26 mouse cellular contexts compared by ENCODE assay signal in genomic region chr6:90557077-90557476, GRCm38 (mm10).
"Had no signal": no experiment of that assay in that cellular context is flagged by ENCODE, and none has a peak within 500 bp of the region (broad histone marks: within the 10 kb centered on the region; RNA-seq: fewer than 3 reads in every experiment).

No protein-coding gene starts in this region.

- H3K9me3 ChIP-seq: heart, embryonic 13.5 days; heart, embryonic 15.5 days; hindbrain, embryonic 10.5 days; hindbrain, embryonic 12.5 days; intestine, embryonic 15.5 days; kidney, embryonic 15.5 days; limb, embryonic 10.5 days; limb, embryonic 12.5 days had no signal

- ATAC-seq: forebrain, embryonic 16.5 days; hindbrain, embryonic 16.5 days; inflammation-experienced regulatory T-cells, adult 6 months; intestine, embryonic 15.5 days; intestine, postnatal 0 days had no signal

- H3K4me3 ChIP-seq: heart, embryonic 13.5 days; heart, embryonic 15.5 days; hindbrain, embryonic 10.5 days; hindbrain, embryonic 12.5 days; intestine, embryonic 15.5 days; kidney, embryonic 15.5 days; layer of hippocampus, adult 2 months; left cerebral cortex, adult 2 months; limb, embryonic 10.5 days; limb, embryonic 12.5 days had no signal

- H3K27ac ChIP-seq: heart, embryonic 15.5 days; hindbrain, embryonic 10.5 days; hindbrain, embryonic 12.5 days; hindbrain, embryonic 14.5 days; intestine, embryonic 15.5 days; kidney, embryonic 15.5 days; kidney, postnatal 0 days; layer of hippocampus, adult 2 months; left cerebral cortex, adult 2 months; limb, embryonic 10.5 days; limb, embryonic 12.5 days; liver, embryonic 14.5 days had no signal

- H3K4me1 ChIP-seq: intestine, embryonic 15.5 days; limb, embryonic 10.5 days; limb, embryonic 12.5 days had no signal

- H3K4me2 ChIP-seq: heart, embryonic 11.5 days; heart, embryonic 13.5 days; hindbrain, embryonic 12.5 days; hindbrain, embryonic 14.5 days; intestine, embryonic 15.5 days; kidney, embryonic 15.5 days; limb, embryonic 12.5 days had no signal

- DNase-seq: gastrocnemius, postnatal 25 days; heart, postnatal 14 days; heart, postnatal 4 days; kidney, adult 18-20 months; kidney, adult 9 months; kidney, postnatal 14 days; kidney, postnatal 4 days; liver had no signal

- H3K36me3 ChIP-seq: heart, embryonic 13.5 days; heart, embryonic 15.5 days; hindbrain, embryonic 10.5 days; hindbrain, embryonic 12.5 days; intestine, embryonic 15.5 days; kidney, embryonic 15.5 days; limb, embryonic 10.5 days; limb, embryonic 12.5 days had no signal

- H3K27me3 ChIP-seq: heart, embryonic 13.5 days; heart, embryonic 15.5 days; hindbrain, embryonic 12.5 days; intestine, embryonic 15.5 days; kidney, embryonic 15.5 days; limb, embryonic 12.5 days had no signal

- H3K9ac ChIP-seq: heart, embryonic 13.5 days; heart, embryonic 15.5 days; hindbrain, embryonic 12.5 days; hindbrain, embryonic 14.5 days; intestine, embryonic 15.5 days; kidney, embryonic 15.5 days; limb, embryonic 12.5 days; liver, embryonic 14.5 days had no signal
